Mouse (Mus musculus) heart, postnatal 10 days (tissue): ENCODE data around the gene Eno4. TPM values are rescaled to one million over a fixed set of nuclear protein-coding genes. Genes with fewer than 3 reads are reported as not detected.
"Not testable (repeated sequence)": the region's sequence is repeated elsewhere in the genome, so short reads cannot be mapped to it uniquely, and the experiment has no call there.

Experiments
- DNase-seq, 2 experiments: peaks; one replicate each; pipeline ENCODE4 v3.0.0; 2021
- intact Hi-C: fragments of 180-260 bp; cut with DNase I; formaldehyde crosslinking; loops from one replicate; pipeline ENCODE4 v1.15.1; 2025
- total RNA-seq, 2 experiments: library from RNA; stranded (reverse); gene quantifications; 2 replicates each; pipeline ENCODE4 v1.2.3; 2021

Gene Eno4
- total RNA-seq: under 1 TPM in 1 of 2 experiments, not detected in 1; 0.12 TPM

GRCm38 (mm10) chr19:58942841-58943828, at the start of gene Eno4, which contains the start of gene Hspa12a:
Gene Eno4 (plus strand): TSS chr19:58943425.
Gene Hspa12a (minus strand): TSS chr19:58943654.
- peak; percentile 97 to 98 for DNase-seq
- intact Hi-C loops: no loop called here

- DNase-seq: no peak
- intact Hi-C loops: no loop called here
Observed at GRCm38 (mm10) chr19:58896216-58896615, 47.0 kb upstream of the Eno4 start.

GRCm38 (mm10) chr19:58900471-58900870, 42.8 kb upstream of the Eno4 start:
- DNase-seq, intact Hi-C loops: not testable (repeated sequence)

- intact Hi-C loops: no loop called here
- no peak for DNase-seq
Observed at GRCm38 (mm10) chr19:58903079-58903898, 39.9 kb upstream of the Eno4 start.

GRCm38 (mm10) chr19:58903899-58904327, 39.3 kb upstream of the Eno4 start:
- DNase-seq: peak; percentile 91 to 95
- intact Hi-C loops: loop anchor here (1.0 to 2.0 kb wide), 3 partner anchors 43 to 141 kb away; no protein-coding TSS in a partner anchor

GRCm38 (mm10) chr19:58906685-58907084, 36.5 kb upstream of the Eno4 start:
- no peak for DNase-seq
- intact Hi-C loops: no loop called here

- intact Hi-C loops: no loop called here
- DNase-seq: no peak
Observed at GRCm38 (mm10) chr19:58908018-58908417, 35.2 kb upstream of the Eno4 start.

GRCm38 (mm10) chr19:58910941-58911368, 32.3 kb upstream of the Eno4 start:
- DNase-seq: peak in 1 of 2 experiments; percentile 18
- intact Hi-C loops: loop anchor here (1.0 to 10.0 kb wide), 3 partner anchors 174 to 297 kb away; no protein-coding TSS in a partner anchor

GRCm38 (mm10) chr19:58911386-58911785, 31.8 kb upstream of the Eno4 start:
- intact Hi-C loops: loop anchor here (1.0 to 10.0 kb wide), 3 partner anchors 173 to 297 kb away; no protein-coding TSS in a partner anchor

GRCm38 (mm10) chr19:58913301-58913700, 29.9 kb upstream of the Eno4 start:
- no peak for DNase-seq
- intact Hi-C loops: loop anchor here (10.0 kb wide), 1 partner anchor 172 kb away; no protein-coding TSS in a partner anchor

More at GRCm38 (mm10) chr19:58911386-58911785, 31.8 kb upstream of the Eno4 start:
- DNase-seq: peak; percentile 72 to 82

GRCm38 (mm10) chr19:58918597-58918996, 24.6 kb upstream of the Eno4 start:
- intact Hi-C loops: loop anchor here (10.0 kb wide), 1 partner anchor 166 kb away; no protein-coding TSS in a partner anchor
- peak in 1 of 2 experiments; percentile 24 for DNase-seq

- no peak for DNase-seq
- intact Hi-C loops: loop anchor here (10.0 kb wide), 1 partner anchor 166 kb away; no protein-coding TSS in a partner anchor
Observed at GRCm38 (mm10) chr19:58919148-58919547, 24.1 kb upstream of the Eno4 start.

GRCm38 (mm10) chr19:58931081-58931800, 12.0 kb upstream of the Eno4 start:
- DNase-seq: no peak
- intact Hi-C loops: no loop called here

- intact Hi-C loops: no loop called here
Observed at GRCm38 (mm10) chr19:58933062-58933461, 10.2 kb upstream of the Eno4 start.

GRCm38 (mm10) chr19:58945959-58946358, 2.7 kb downstream of the Eno4 start:
- intact Hi-C loops: no loop called here
- no peak for DNase-seq

More at GRCm38 (mm10) chr19:58933062-58933461, 10.2 kb upstream of the Eno4 start:
- no peak for DNase-seq

- DNase-seq: no peak
- intact Hi-C loops: no loop called here
Observed at GRCm38 (mm10) chr19:58951521-58951920, 8.3 kb downstream of the Eno4 start.

GRCm38 (mm10) chr19:58952236-58952635, 9.0 kb downstream of the Eno4 start:
- no peak for DNase-seq
- intact Hi-C loops: no loop called here

GRCm38 (mm10) chr19:58954779-58955178, 11.6 kb downstream of the Eno4 start:
- intact Hi-C loops: no loop called here
- no peak for DNase-seq

GRCm38 (mm10) chr19:58963011-58963410, 19.8 kb downstream of the Eno4 start:
- no peak for DNase-seq
- intact Hi-C loops: no loop called here
